Mouse (Mus musculus) kidney, adult 2 months (tissue): ENCODE data around the gene Dnah2.

ENCODE experiments used
- CTCF ChIP-seq: fragments of 200-500 bp; conservative IDR thresholded peaks from 2 replicates; pipeline ENCODE4 v1.5.1; 2011; ENCODE audit warnings: low read depth, mild to moderate bottlenecking, control low read depth, low read length, moderate library complexity, mixed read lengths; ENCODE audit not compliant: insufficient read depth, insufficient read length
- POLR2A ChIP-seq: fragments of 200-500 bp; IDR thresholded peaks from one replicate; pipeline ENCODE4 v1.6.1; 2011; ENCODE audit warnings: low read depth, low read length, control low read depth

- TF ChIP-seq POLR2A = no peak
- TF ChIP-seq CTCF = no peak
Measured at GRCm38 (mm10) chr11:69471491-69471890, 77.4 kb downstream of the Dnah2 start.
